Mouse (Mus musculus): ENCODE data around the gene Ccdc175.

The Ccdc175 gene

GRCm38 (mm10) chr12:72184929-72185328 is at the start of gene Ccdc175:
TSS of gene Ccdc175 (minus strand) at chr12:72185029.
- DNase-seq = no peak

GRCm38 (mm10) chr12:72234151-72234550 is 49.3 kb upstream of the Ccdc175 start:
- no peak for DNase-seq

GRCm38 (mm10) chr12:72232826-72233790 is 48.3 kb upstream of the Ccdc175 start:
- DNase-seq = no peak

GRCm38 (mm10) chr12:72232176-72232575 is 47.3 kb upstream of the Ccdc175 start:
- DNase-seq = no peak

- no peak for DNase-seq
These were observed 44.8 kb upstream of the Ccdc175 start for GRCm38 (mm10) chr12:72229451-72230196.

GRCm38 (mm10) chr12:72227731-72228130 is 42.9 kb upstream of the Ccdc175 start:
- DNase-seq = no peak

GRCm38 (mm10) chr12:72225371-72225770 is 40.5 kb upstream of the Ccdc175 start:
- no peak for DNase-seq

GRCm38 (mm10) chr12:72223557-72224102 is 38.8 kb upstream of the Ccdc175 start:
- no peak for DNase-seq

- DNase-seq = peak in 1 of 2 experiments; percentile 10
These were observed 28.7 kb upstream of the Ccdc175 start for GRCm38 (mm10) chr12:72213554-72213953.

GRCm38 (mm10) chr12:72200828-72201227 is 16.0 kb upstream of the Ccdc175 start:
- no peak for DNase-seq

GRCm38 (mm10) chr12:72197925-72198486 is 13.2 kb upstream of the Ccdc175 start:
- peak; percentile 29 to 48 for DNase-seq

- DNase-seq = peak in 1 of 2 experiments; percentile 5
These were observed 12.6 kb upstream of the Ccdc175 start for GRCm38 (mm10) chr12:72197434-72197833.

GRCm38 (mm10) chr12:72179561-72179960 is 5.3 kb downstream of the Ccdc175 start:
- no peak for DNase-seq

- DNase-seq = no peak
These were observed 6.5 kb downstream of the Ccdc175 start for GRCm38 (mm10) chr12:72178322-72178721.

GRCm38 (mm10) chr12:72158421-72158820 is 26.4 kb downstream of the Ccdc175 start:
- no peak for DNase-seq

- DNase-seq = no peak
These were observed 34.0 kb downstream of the Ccdc175 start for GRCm38 (mm10) chr12:72150786-72151185.

GRCm38 (mm10) chr12:72129203-72129602 is 55.6 kb downstream of the Ccdc175 start:
- no peak for DNase-seq

- DNase-seq = no peak
These were observed 69.0 kb downstream of the Ccdc175 start for GRCm38 (mm10) chr12:72115686-72116345.

- peak in 1 of 2 experiments; percentile 9 for DNase-seq
These were observed 69.7 kb downstream of the Ccdc175 start for GRCm38 (mm10) chr12:72115126-72115525.

- peak; percentile 65 to 74 for DNase-seq
These were observed 80.1 kb downstream of the Ccdc175 start for GRCm38 (mm10) chr12:72104525-72105281.

GRCm38 (mm10) chr12:72104027-72104426 is 80.8 kb downstream of the Ccdc175 start:
- no peak for DNase-seq

GRCm38 (mm10) chr12:72102776-72103175 is 82.1 kb downstream of the Ccdc175 start:
- DNase-seq = no peak
